Mouse (Mus musculus): ENCODE data around the gene Npas2.

- TF ChIP-seq EP300 (IDR thresholded peaks at IDR 0.05; ENCODE audit: low read depth) = no peak
- TF ChIP-seq CTCF (IDR thresholded peaks at IDR 0.05; ENCODE audit: low read depth) = no peak
These were observed 51.2 kb downstream of the Npas2 start for GRCm38 (mm10) chr1:39244726-39245125.
